Mouse (Mus musculus): ENCODE data around the gene Cryba4. TPM values are rescaled to one million over a fixed set of nuclear protein-coding genes. Genes with fewer than 3 reads are reported as not detected.

The Cryba4 gene
- total and polyA plus RNA-seq, 3 experiments, result not detected

GRCm38 (mm10) chr5:112270764-112271541 is 18.6 kb upstream of the Cryba4 start (continued):
- peak; percentile 49; the same call in 1 of the 2 replicates for TF ChIP-seq MYC (IDR thresholded peaks at IDR 0.05; ENCODE audit: low read depth, low read length)
- no peak for TF ChIP-seq POLR2AphosphoS2 (IDR thresholded peaks at IDR 0.05; ENCODE audit: low read depth, low read length)
- TF ChIP-seq TCF12 (IDR thresholded peaks at IDR 0.05; ENCODE audit: low read depth, low read length), result peak; percentile 94
- peak; percentile 54 for TF ChIP-seq JUN (IDR thresholded peaks at IDR 0.05; ENCODE audit: insufficient read depth, low read depth, low read length)

- H3K9me3 ChIP-seq (replicated peaks; ENCODE audit: low read length), result peaks cover 2% of the 10 kb centered on the region
- TF ChIP-seq USF2 (conservative IDR thresholded peaks at IDR 0.05; ENCODE audit: low read depth, low read length) (no peak), CHD2 (IDR thresholded peaks at IDR 0.05; ENCODE audit: low read length) (no peak), RCOR1 (conservative IDR thresholded peaks at IDR 0.05; ENCODE audit: low read depth, low read length) (no peak), TBP (conservative IDR thresholded peaks at IDR 0.05; ENCODE audit: low read depth, low read length) (no peak), UBTF (IDR thresholded peaks at IDR 0.05; ENCODE audit: low read depth, low read length) (no peak)
- H3K4me1 ChIP-seq (ENCODE audit: control insufficient read depth in 1 of 2, insufficient read depth in 2 of 2), result peaks cover 23 to 55% of the 10 kb centered on the region in 2 experiments
- H3K4me3 ChIP-seq (replicated peaks in 1 of 3; ENCODE audit: low read depth in 2 of 3, low read length in 2 of 3, poor library complexity in 1 of 3), result no peak overlapping the region
- peak overlapping the region; percentile 41 for H3K4me2 ChIP-seq (ENCODE audit: insufficient read depth, low read depth, poor library complexity, severe bottlenecking)
- no peaks in the 10 kb centered on the region for H3K79me2 ChIP-seq (replicated peaks; ENCODE audit: control insufficient read depth, extremely low read depth, insufficient read depth, poor library complexity, severe bottlenecking)
- H3K27ac ChIP-seq (ENCODE audit: insufficient read depth, low read depth), result no peak overlapping the region
- no peaks in the 10 kb centered on the region for H3K36me3 ChIP-seq (replicated peaks in 1 of 2; ENCODE audit: control insufficient read depth in 1 of 2, insufficient read depth in 1 of 2, low read length in 1 of 2)
- peaks cover 48% of the 10 kb centered on the region for H3K27me3 ChIP-seq (replicated peaks)
- no peak overlapping the region for H3K9ac ChIP-seq (ENCODE audit: insufficient read depth, low read depth)
- DNase-seq (ENCODE audit: extremely low read depth), result peak; percentile 57
- in situ Hi-C loops (cut with MboI; ENCODE audit: low pct_ligation_motif_present, low pct_unique_long_range_greater_than_20kb, low sequenced_read_pairs) (no loop called here), dilution Hi-C loops (cut with MboI; ENCODE audit: extremely low pct_ligation_motif_present, extremely low pct_unique_long_range_greater_than_20kb, low sequenced_read_pairs) (no loop called here)
These were observed 13.9 kb upstream of the Cryba4 start for GRCm38 (mm10) chr5:112266011-112266777.

GRCm38 (mm10) chr5:112265515-112265914 is 13.2 kb upstream of the Cryba4 start:
- dilution Hi-C loops (cut with MboI; ENCODE audit: extremely low pct_ligation_motif_present, extremely low pct_unique_long_range_greater_than_20kb, low sequenced_read_pairs), result no loop called here
- H3K9ac ChIP-seq (ENCODE audit: insufficient read depth, low read depth), result no peak overlapping the region
- DNase-seq (ENCODE audit: extremely low read depth), result peak; percentile 89
- H3K79me2 ChIP-seq (replicated peaks; ENCODE audit: control insufficient read depth, extremely low read depth, insufficient read depth, poor library complexity, severe bottlenecking), result no peaks in the 10 kb centered on the region
- H3K4me2 ChIP-seq (ENCODE audit: insufficient read depth, low read depth, poor library complexity, severe bottlenecking), result peak overlapping the region; percentile 41
- H3K27ac ChIP-seq (ENCODE audit: insufficient read depth, low read depth), result no peak overlapping the region
- peaks cover 46% of the 10 kb centered on the region for H3K27me3 ChIP-seq (replicated peaks)
- in situ Hi-C loops (cut with MboI; ENCODE audit: low pct_ligation_motif_present, low pct_unique_long_range_greater_than_20kb, low sequenced_read_pairs), result no loop called here
- peaks cover 4% of the 10 kb centered on the region for H3K9me3 ChIP-seq (replicated peaks; ENCODE audit: low read length)
- H3K4me3 ChIP-seq (replicated peaks in 1 of 3; ENCODE audit: low read depth in 2 of 3, low read length in 2 of 3, poor library complexity in 1 of 3), result no peak overlapping the region
- no peaks in the 10 kb centered on the region for H3K36me3 ChIP-seq (replicated peaks in 1 of 2; ENCODE audit: control insufficient read depth in 1 of 2, insufficient read depth in 1 of 2, low read length in 1 of 2)
- H3K4me1 ChIP-seq (ENCODE audit: control insufficient read depth in 1 of 2, insufficient read depth in 2 of 2), result peaks cover 24 to 51% of the 10 kb centered on the region in 2 experiments
- TF ChIP-seq USF1 (IDR thresholded peaks at IDR 0.05; ENCODE audit: low read depth, low read length) (no peak), MXI1 (IDR thresholded peaks at IDR 0.05; ENCODE audit: low read depth, low read length) (peak; percentile 60; the same call in 1 of the 2 replicates), MAX (IDR thresholded peaks at IDR 0.05; ENCODE audit: low read length) (peak; percentile 82), NELFE (IDR thresholded peaks at IDR 0.05; ENCODE audit: low read depth, low read length) (peak; percentile 31; the same call in 1 of the 2 replicates), TBP (conservative IDR thresholded peaks at IDR 0.05; ENCODE audit: low read depth, low read length) (no peak), CHD1 (IDR thresholded peaks at IDR 0.05; ENCODE audit: low read depth, low read length) (no peak), POLR2AphosphoS2 (IDR thresholded peaks at IDR 0.05; ENCODE audit: low read depth, low read length) (no peak), UBTF (IDR thresholded peaks at IDR 0.05; ENCODE audit: low read depth, low read length) (no peak), ZKSCAN1 (IDR thresholded peaks at IDR 0.05; ENCODE audit: borderline replicate concordance, low read depth, low read length) (no peak), BHLHE40 (IDR thresholded peaks at IDR 0.05; ENCODE audit: low read depth, low read length) (peak; percentile 89), JUN (IDR thresholded peaks at IDR 0.05; ENCODE audit: insufficient read depth, low read depth, low read length) (no peak), RAD21 (IDR thresholded peaks at IDR 0.05; ENCODE audit: low read depth, low read length) (no peak; the same call in 1 of the 2 replicates), MAZ (IDR thresholded peaks at IDR 0.05; ENCODE audit: low read depth, low read length) (0 out of 2 replicates have a peak, but pooled peaks have one; percentile 50), IRF4 (IDR thresholded peaks at IDR 0.05; ENCODE audit: low read depth, low read length) (peak; percentile 95), SMC3 (IDR thresholded peaks at IDR 0.05; ENCODE audit: low read depth, low read length) (no peak), USF2 (conservative IDR thresholded peaks at IDR 0.05; ENCODE audit: low read depth, low read length) (no peak), ZC3H11A (IDR thresholded peaks at IDR 0.05; ENCODE audit: low read depth, low read length) (no peak), CHD2 (IDR thresholded peaks at IDR 0.05; ENCODE audit: low read length) (peak; percentile 63), PAX5 (IDR thresholded peaks at IDR 0.05; ENCODE audit: low read length) (no peak), KAT2A (IDR thresholded peaks at IDR 0.05; ENCODE audit: insufficient replicate concordance, low read length) (no peak), GABPA (IDR thresholded peaks at IDR 0.05; ENCODE audit: insufficient replicate concordance, low read depth, low read length) (no peak), NRF1 (IDR thresholded peaks at IDR 0.05; ENCODE audit: low read depth, low read length) (0 out of 2 replicates have a peak, but pooled peaks have one; percentile 22), POLR2A (IDR thresholded peaks at IDR 0.05; ENCODE audit: low read depth, low read length) (no peak)
